Mouse (Mus musculus) stomach, embryonic 14.5 days (tissue): ENCODE data around the gene Gm48552. TPM values are rescaled to one million over a fixed set of nuclear protein-coding genes. Genes with fewer than 3 reads are reported as not detected.

Experiments used
- ATAC-seq: fragments of 200-750 bp; cut with Nextera tagmentation; 2 replicates; pipeline ENCODE4 v1.8.0; 2017; ENCODE audit warnings: low read depth, moderate TSS enrichment; ENCODE audit not compliant: insufficient number of reproducible peaks, insufficient read depth, low FRiP score
- H3K27ac ChIP-seq: fragments of 300-500 bp; sonication (generic); 2 replicates; pipeline ENCODE4 v1.5.1; 2014; ENCODE audit warnings: mild to moderate bottlenecking, low read length, moderate library complexity, mixed read lengths
- H3K27me3 ChIP-seq: fragments of 300-500 bp; sonication (generic); 2 replicates; pipeline ENCODE4 v1.6.1; 2014; ENCODE audit warnings: low read length, control low read depth, mixed read lengths; ENCODE audit not compliant: control insufficient read depth, insufficient read depth
- H3K36me3 ChIP-seq: fragments of 300-500 bp; sonication (generic); 2 replicates; pipeline ENCODE4 v1.6.1; 2014; ENCODE audit warnings: mild to moderate bottlenecking, control low read depth, low read length, moderate library complexity, mixed read lengths; ENCODE audit not compliant: control insufficient read depth, insufficient read depth
- H3K4me1 ChIP-seq: fragments of 300-500 bp; sonication (generic); 2 replicates; pipeline ENCODE4 v1.6.1; 2014; ENCODE audit warnings: low read length, control low read depth, mixed read lengths; ENCODE audit not compliant: control insufficient read depth, insufficient read depth
- H3K4me2 ChIP-seq: fragments of 300-500 bp; sonication (generic); replicated peaks from 2 replicates; pipeline ENCODE4 v1.6.1; 2014; ENCODE audit warnings: low read depth, low read length, control low read depth
- H3K4me3 ChIP-seq: fragments of 300-500 bp; sonication (generic); 2 replicates; pipeline ENCODE4 v1.5.1; 2014; ENCODE audit warnings: low read depth, low read length, control low read depth
- H3K9ac ChIP-seq: fragments of 300-500 bp; sonication (generic); replicated peaks from 2 replicates; pipeline ENCODE4 v1.6.1; 2014; ENCODE audit warnings: low read depth, mild to moderate bottlenecking, control low read depth, low read length, moderate library complexity, mixed read lengths
- H3K9me3 ChIP-seq: fragments of 300-500 bp; sonication (generic); 2 replicates; pipeline ENCODE4 v1.6.1; 2016; ENCODE audit warnings: low read depth, low read length, control low read depth; ENCODE audit not compliant: control insufficient read depth
- whole genome bisulfite sequencing: fragments of 180-500 bp; shearing (Covaris S2); extraction: QIAGEN DNeasy Blood & Tissue Kit; methylation state at CpG from one replicate; pipeline ENCODE4 v1.1.7; 2014; 5-methylcytosine and 5-hydroxymethylcytosine counted together
- microRNA-seq: library from miRNA; unstranded; fragments of <30 nt; microRNA quantifications from one replicate; pipeline ENCODE4, GENCODE M21; 2016
- polyA plus RNA-seq: library from polyadenylated mRNA; unstranded; fragments of >200 nt; fragmentation: Nextera tagmentation; extraction: Ambion mirVana; gene quantifications from 2 replicates; pipeline ENCODE4 v1.2.1, GENCODE M21; 2014

Gm48552 gene
- polyA plus RNA-seq, 1 experiment from 2014 or later: 1.0 TPM

DNA sequence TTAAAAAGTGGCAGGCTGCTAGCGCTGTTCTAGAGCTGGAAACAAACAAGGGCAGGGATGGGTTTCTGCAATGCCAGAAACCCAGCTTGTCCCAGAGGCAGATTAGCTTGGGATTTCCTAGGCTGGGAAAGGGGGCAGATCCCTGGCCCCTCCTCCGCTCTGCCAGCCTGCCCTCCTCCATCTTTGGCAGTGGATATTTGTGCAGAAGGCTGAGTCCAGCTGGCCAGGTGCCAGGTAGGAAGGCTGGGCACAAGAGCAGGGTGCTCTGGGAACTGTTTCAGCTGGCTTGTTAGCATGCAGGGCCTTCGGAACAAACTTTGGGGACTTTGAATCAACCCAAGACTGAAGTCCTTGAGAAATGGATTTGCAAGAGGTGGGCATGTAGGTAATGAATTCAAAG, 46.6 kb downstream of the Gm48552 start:
- Histone ChIP-seq H3K27ac (no peak overlapping the region), H3K36me3 (no peaks in the 10 kb centered on the region), H3K9me3 (no peaks in the 10 kb centered on the region), H3K9ac (no peak overlapping the region), H3K27me3 (no peaks in the 10 kb centered on the region), H3K4me1 (peaks cover 16% of the 10 kb centered on the region), H3K4me3 (no peak overlapping the region), H3K4me2 (no peak overlapping the region)
- 70% methylated on average over 3 of the region's 3 CpGs for WGBS
- ATAC-seq: no peak

Small RNAs within 50 kb of the gene (microRNA-seq; reads per million reads assigned to microRNA genes)
- gene Mir1191b (1.3 reads per million), gene Mir6913 (not detected)

Other genes starting within 250 kb of the Gm48552 start
- 32.7 and 40.9 TPM in 2 replicates for gene Pias4, start 221.1 kb upstream of the Gm48552 start, polyA plus RNA-seq
- gene Eef2, start 212.4 kb upstream of the Gm48552 start, polyA plus RNA-seq: 416 and 434 TPM in 2 replicates
- gene Dapk3, start 206.0 kb upstream of the Gm48552 start, polyA plus RNA-seq: 48.9 and 58.7 TPM in 2 replicates
- gene 4930442H23Rik, start 205.2 kb upstream of the Gm48552 start, polyA plus RNA-seq: not detected in 2 replicates
- gene Nmrk2, start 187.0 kb upstream of the Gm48552 start, polyA plus RNA-seq: 0.14 and 0.35 TPM in 2 replicates
- 1.9 and 2.2 TPM in 2 replicates for gene Atcay, start 158.2 kb upstream of the Gm48552 start, polyA plus RNA-seq
- gene Zfr2, start 155.8 kb upstream of the Gm48552 start, polyA plus RNA-seq: 9.2 and 10.8 TPM in 2 replicates
- gene Matk, start 136.1 kb upstream of the Gm48552 start, polyA plus RNA-seq: 3.4 and 3.9 TPM in 2 replicates
- 223 and 246 TPM in 2 replicates for gene Mrpl54, start 122.1 kb upstream of the Gm48552 start, polyA plus RNA-seq
- 47.0 and 51.1 TPM in 2 replicates for gene Apba3, start 122.0 kb upstream of the Gm48552 start, polyA plus RNA-seq
- 21.6 and 25.2 TPM in 2 replicates for gene Tjp3, start 97.4 kb upstream of the Gm48552 start, polyA plus RNA-seq
- gene Pip5k1c, start 96.0 kb upstream of the Gm48552 start, polyA plus RNA-seq: 50.1 and 51.4 TPM in 2 replicates
- gene Cactin, start 67.9 kb upstream of the Gm48552 start, polyA plus RNA-seq: 21.3 and 21.7 TPM in 2 replicates
- gene Tbxa2r, start 60.3 kb upstream of the Gm48552 start, polyA plus RNA-seq: 23.1 and 23.4 TPM in 2 replicates
- 0.07 TPM in 1 of 2 replicates, not detected in the other for gene Gipc3, start 45.7 kb upstream of the Gm48552 start, polyA plus RNA-seq
- 98.6 TPM in 2 replicates for gene Hmg20b, start 38.5 kb upstream of the Gm48552 start, polyA plus RNA-seq
- gene Mfsd12, start 31.5 kb upstream of the Gm48552 start, polyA plus RNA-seq: 4.7 and 4.8 TPM in 2 replicates
- 0.43 and 0.59 TPM in 2 replicates for gene 4930404N11Rik, start 23.2 kb upstream of the Gm48552 start, polyA plus RNA-seq
- 81.3 and 88.7 TPM in 2 replicates for gene Fzr1, start 10.5 kb upstream of the Gm48552 start, polyA plus RNA-seq
- 44.8 and 48.5 TPM in 2 replicates for gene Dohh, start 4.6 kb upstream of the Gm48552 start, polyA plus RNA-seq
- gene Gm48551, start 4.5 kb upstream of the Gm48552 start, polyA plus RNA-seq: 3.1 and 4.1 TPM in 2 replicates
- gene Smim24, start 4.0 kb downstream of the Gm48552 start, polyA plus RNA-seq: 17.7 and 21.5 TPM in 2 replicates
- gene Nfic, start 66.6 kb downstream of the Gm48552 start, polyA plus RNA-seq: 76.0 and 80.1 TPM in 2 replicates
- 1.7 and 2.2 TPM in 2 replicates for gene Celf5, start 93.7 kb downstream of the Gm48552 start, polyA plus RNA-seq
- gene Ncln, start 107.4 kb downstream of the Gm48552 start, polyA plus RNA-seq: 79.1 and 79.3 TPM in 2 replicates
- 0.41 and 0.72 TPM in 2 replicates for gene S1pr4, start 111.1 kb downstream of the Gm48552 start, polyA plus RNA-seq
- 3.6 and 7.4 TPM in 2 replicates for gene Gna15, start 135.2 kb downstream of the Gm48552 start, polyA plus RNA-seq
- 86.2 and 89.3 TPM in 2 replicates for gene Gna11, start 156.2 kb downstream of the Gm48552 start, polyA plus RNA-seq
- gene Aes, start 170.5 kb downstream of the Gm48552 start, polyA plus RNA-seq: 363 and 388 TPM in 2 replicates
- 17.7 and 19.1 TPM in 2 replicates for gene Tle2, start 185.6 kb downstream of the Gm48552 start, polyA plus RNA-seq
- gene Tle6, start 212.1 kb downstream of the Gm48552 start, polyA plus RNA-seq: 14.3 and 18.2 TPM in 2 replicates
- 0.57 and 0.69 TPM in 2 replicates for gene BC025920, start 217.3 kb downstream of the Gm48552 start, polyA plus RNA-seq
- 33.4 and 43.4 TPM in 2 replicates for gene Sirt6, start 238.8 kb downstream of the Gm48552 start, polyA plus RNA-seq
- gene Ankrd24, start 239.5 kb downstream of the Gm48552 start, polyA plus RNA-seq: 7.8 and 9.1 TPM in 2 replicates